Mouse (Mus musculus): Measurements from ENCODE around the gene C2cd2l.

DNA sequence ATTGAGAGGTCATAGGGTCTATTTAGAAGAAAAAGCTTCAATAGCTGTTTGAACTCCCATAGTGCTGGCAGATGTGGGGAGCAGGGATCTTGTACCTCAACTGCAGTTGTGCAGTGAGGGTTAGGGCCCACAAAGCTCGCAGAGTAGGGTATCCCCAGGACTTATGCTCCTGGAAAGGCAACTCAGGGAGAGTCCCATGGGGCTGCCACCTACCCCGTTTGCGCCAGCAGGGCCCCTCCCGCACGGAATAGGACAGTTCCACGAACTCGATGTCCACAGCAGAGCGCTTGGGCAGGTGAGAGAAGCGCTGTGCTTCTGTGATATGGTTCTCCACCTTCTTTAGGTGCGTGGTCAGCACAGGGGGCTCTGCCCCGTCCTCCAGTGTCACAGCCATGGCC, 33.1 kb downstream of the C2cd2l start:
- TF ChIP-seq ZC3H11A (IDR thresholded peaks at IDR 0.05; ENCODE audit: low read depth, low read length): no peak
- 0 out of 4 replicates have a peak, but pooled peaks of 1 of the 2 experiments have one; percentile 23 for TF ChIP-seq POLR2A (IDR thresholded peaks at IDR 0.05; ENCODE audit: control insufficient read depth in 1 of 2, insufficient read depth in 1 of 2, low read depth in 1 of 2, low read length in 2 of 2, poor library complexity in 1 of 2)
- no peak for TF ChIP-seq MAFK (IDR thresholded peaks at IDR 0.05; ENCODE audit: borderline replicate concordance, low read depth, low read length)
- TF ChIP-seq CTCF (IDR thresholded peaks at IDR 0.05 in 2 of 3, conservative IDR thresholded peaks at IDR 0.05 in 1 of 3; ENCODE audit: control insufficient read depth in 1 of 3, insufficient read depth in 1 of 3, low read depth in 2 of 3, low read length in 3 of 3, poor library complexity in 1 of 3, severe bottlenecking in 1 of 3): no peak
- no peak for TF ChIP-seq RCOR1 (IDR thresholded peaks at IDR 0.05; ENCODE audit: low read depth, low read length)
- TF ChIP-seq GABPA (IDR thresholded peaks at IDR 0.05; ENCODE audit: low read depth, low read length): no peak
- no peak for TF ChIP-seq TAL1 (IDR thresholded peaks at IDR 0.05; ENCODE audit: low read length)
- no peak for TF ChIP-seq MXI1 (IDR thresholded peaks at IDR 0.05; ENCODE audit: low read depth, low read length)
- no peak for TF ChIP-seq ZKSCAN1 (IDR thresholded peaks at IDR 0.05; ENCODE audit: low read depth, low read length)
- TF ChIP-seq EP300 (IDR thresholded peaks at IDR 0.05; ENCODE audit: low read depth in 1 of 2, low read length in 2 of 2): no peak
- TF ChIP-seq POLR2AphosphoS2 (IDR thresholded peaks at IDR 0.05; ENCODE audit: low read length): no peak

Data from MEL (cell line).